Mouse (Mus musculus) C2C12 (cell line): ENCODE results near the gene Rpl9-ps6. TPM values are rescaled to one million over a fixed set of nuclear protein-coding genes. Genes with fewer than 3 reads are reported as not detected.
"Not testable (repeated sequence)": the region's sequence is repeated elsewhere in the genome, so short reads cannot be mapped to it uniquely, and the experiment has no call there.

ENCODE experiments used
- H3K27me3 ChIP-seq: one replicate; pipeline ENCODE4 v1.6.1; 2011; ENCODE audit not compliant: control insufficient read depth, insufficient read depth, insufficient read length
- H3K36me3 ChIP-seq: one replicate; pipeline ENCODE4 v1.6.1; 2011; ENCODE audit not compliant: control insufficient read depth, insufficient read depth
- H3K4me3 ChIP-seq: one replicate; pipeline ENCODE4 v1.5.1; 2011; ENCODE audit warnings: mild to moderate bottlenecking, control low read depth; ENCODE audit not compliant: poor library complexity, insufficient read depth, severe bottlenecking
- H3K79me2 ChIP-seq: one replicate; pipeline ENCODE4 v1.6.1; 2011; ENCODE audit not compliant: control insufficient read depth, insufficient read depth
- H3K79me3 ChIP-seq: one replicate; pipeline ENCODE4 v1.6.1; 2011; ENCODE audit warnings: low read depth, control low read depth
- H3ac ChIP-seq: one replicate; pipeline ENCODE3; 2011; ENCODE audit warnings: low read depth; ENCODE audit not compliant: control insufficient read depth, insufficient read length
- CEBPB ChIP-seq: IDR thresholded peaks from one replicate; pipeline ENCODE4 v1.6.1; 2011; ENCODE audit warnings: low read depth, mild to moderate bottlenecking, control low read depth, moderate library complexity
- CTCF ChIP-seq: IDR thresholded peaks from one replicate; pipeline ENCODE4 v1.5.1; 2011; ENCODE audit not compliant: control insufficient read depth, insufficient read depth, insufficient read length
- FOSL1 ChIP-seq: IDR thresholded peaks from one replicate; pipeline ENCODE4 v1.8.0; 2011; ENCODE audit warnings: mild to moderate bottlenecking, low read length; ENCODE audit not compliant: poor library complexity, insufficient read depth, severe bottlenecking
- MAX ChIP-seq: IDR thresholded peaks from one replicate; pipeline ENCODE4 v1.6.1; 2011; ENCODE audit warnings: mild to moderate bottlenecking, control low read depth
- MYOD1 ChIP-seq: IDR thresholded peaks from one replicate; pipeline ENCODE4 v1.6.1; 2011; ENCODE audit warnings: low read depth; ENCODE audit not compliant: control insufficient read depth, insufficient read length
- MYOG ChIP-seq: IDR thresholded peaks from one replicate; pipeline ENCODE4 v1.6.1; 2011; ENCODE audit not compliant: control insufficient read depth, insufficient read length; ENCODE audit errors: extremely low read depth
- USF1 ChIP-seq: IDR thresholded peaks from one replicate; pipeline ENCODE4 v1.6.1; 2011; ENCODE audit warnings: low read depth, mild to moderate bottlenecking, control low read depth, moderate library complexity
- polyA plus RNA-seq: library from polyadenylated mRNA; unstranded; fragments of >200 nt; fragmentation: generic; extraction: Trizol; gene quantifications from one replicate; pipeline ENCODE4 v1.2.1, GENCODE M21; 2012; ENCODE audit warnings: missing spikeins

Gene Rpl9-ps6
- polyA plus RNA-seq, 1 experiment: 53.1 TPM

- no peak overlapping the region for H3ac ChIP-seq
- TF ChIP-seq CEBPB: no peak
- TF ChIP-seq MYOG: no peak
- no peak for TF ChIP-seq USF1
- no peak for TF ChIP-seq FOSL1
- no peak for TF ChIP-seq MYOD1
- no peak for TF ChIP-seq MAX
- TF ChIP-seq CTCF: no peak
- no peaks in the 10 kb centered on the region for H3K27me3 ChIP-seq
Observed at GRCm38 (mm10) chr19:32489166-32489895, 23.0 kb upstream of the Rpl9-ps6 start.

DNA sequence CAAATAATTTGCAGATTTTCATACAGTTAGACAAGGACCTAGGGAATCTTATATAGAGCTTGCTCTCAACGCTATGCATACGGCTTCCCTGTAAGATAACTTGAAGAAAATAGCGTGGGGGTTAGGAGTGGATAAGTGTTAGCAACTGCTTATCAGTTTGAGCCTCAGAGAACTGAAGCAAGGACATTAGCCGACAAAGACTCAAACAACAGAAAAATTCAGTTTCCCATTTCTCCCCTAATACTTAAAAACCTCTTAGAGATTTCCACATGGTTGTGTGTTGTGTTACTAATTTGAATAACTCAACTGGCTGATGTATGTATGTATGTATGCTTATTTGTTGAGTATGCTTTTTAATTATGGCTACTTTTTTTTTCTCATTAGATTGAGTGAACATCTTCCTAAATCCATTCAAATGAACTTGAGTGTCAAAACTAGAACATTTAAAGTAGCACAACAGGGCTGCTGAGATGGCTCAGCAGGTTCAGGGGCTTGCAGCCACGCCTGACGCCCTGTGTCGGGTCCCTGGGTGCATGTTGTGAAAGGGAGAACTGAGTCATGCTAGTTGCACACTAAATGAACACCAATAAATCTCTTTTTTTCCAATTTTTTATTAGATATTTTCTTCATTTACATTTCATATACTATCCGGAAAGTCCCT, 21.3 kb upstream of the Rpl9-ps6 start:
- no peak overlapping the region for H3ac ChIP-seq
- no peak overlapping the region for H3K4me3 ChIP-seq
- H3K27me3 ChIP-seq: no peaks in the 10 kb centered on the region
- H3K79me2 ChIP-seq: peaks cover 55% of the 10 kb centered on the region
- H3K36me3 ChIP-seq: peaks cover 26% of the 10 kb centered on the region
- TF ChIP-seq MYOD1: no peak
- TF ChIP-seq FOSL1: no peak
- no peak for TF ChIP-seq MAX
- no peak for TF ChIP-seq CEBPB
- TF ChIP-seq MYOG: no peak
- no peak for TF ChIP-seq USF1
- no peak for TF ChIP-seq CTCF
- peaks cover 29% of the 10 kb centered on the region for H3K79me3 ChIP-seq

More at GRCm38 (mm10) chr19:32489166-32489895, 23.0 kb upstream of the Rpl9-ps6 start:
- Histone ChIP-seq H3K36me3 (peaks cover 35% of the 10 kb centered on the region), H3K79me2 (peaks cover 59% of the 10 kb centered on the region), H3K79me3 (peaks cover 29% of the 10 kb centered on the region), H3K4me3 (no peak overlapping the region)

DNA sequence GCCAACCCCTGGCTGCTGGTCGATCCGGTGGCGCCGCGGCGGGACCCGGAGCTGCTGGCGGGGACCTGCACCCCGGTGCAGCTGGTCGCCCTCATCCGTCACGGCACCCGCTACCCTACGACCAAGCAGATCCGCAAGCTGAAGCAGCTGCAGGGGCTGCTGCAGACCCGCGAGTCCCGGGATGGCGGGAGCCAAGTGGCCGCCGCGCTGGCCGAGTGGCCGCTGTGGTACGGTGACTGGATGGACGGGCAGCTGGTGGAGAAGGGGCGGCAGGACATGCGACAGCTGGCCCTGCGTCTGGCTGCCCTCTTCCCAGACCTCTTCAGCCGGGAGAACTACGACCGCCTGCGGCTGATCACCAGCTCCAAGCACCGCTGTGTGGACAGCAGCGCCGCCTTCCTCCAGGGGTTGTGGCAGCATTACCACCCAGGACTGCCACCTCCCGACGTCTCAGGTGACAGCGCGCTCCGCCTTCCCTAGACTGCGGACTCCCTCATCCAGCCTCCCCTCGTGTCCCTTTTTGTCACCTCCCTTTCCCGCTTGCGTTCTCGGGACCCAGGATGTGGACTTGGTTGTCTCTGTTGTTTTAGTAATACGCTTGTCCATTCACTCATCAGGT, 19.8 kb upstream of the Rpl9-ps6 start:
- Histone ChIP-seq H3K79me3 (peaks cover 24% of the 10 kb centered on the region), H3K79me2 (peaks cover 51% of the 10 kb centered on the region), H3ac (peak overlapping the region; percentile 72), H3K4me3 (peak overlapping the region; percentile 63), H3K36me3 (peaks cover 12% of the 10 kb centered on the region)
- H3K27me3 ChIP-seq: not testable (repeated sequence)
- TF ChIP-seq CTCF: peak; percentile 82

DNA sequence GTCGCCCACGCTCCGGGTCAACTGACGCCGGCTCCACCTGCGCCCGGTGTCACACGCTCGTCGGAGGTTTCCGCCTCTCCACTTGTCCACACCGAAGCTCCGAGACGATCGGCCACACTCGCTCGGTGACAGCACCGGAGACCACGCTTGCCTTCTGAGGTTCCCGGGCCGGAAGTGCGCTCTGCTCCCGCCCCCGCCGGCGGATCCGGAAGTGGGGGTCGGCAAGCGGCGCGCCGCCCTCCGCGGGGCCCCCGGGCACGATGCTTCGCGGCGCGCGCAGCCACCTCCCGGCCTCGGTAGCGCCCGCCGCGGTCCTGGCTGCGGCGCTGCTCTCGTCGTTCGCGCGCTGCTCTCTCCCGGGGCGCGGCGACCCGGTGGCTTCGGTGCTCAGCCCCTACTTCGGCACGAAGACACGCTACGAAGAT, 19.3 kb upstream of the Rpl9-ps6 start, which contains the start of gene Minpp1:
TSS of gene Minpp1 (plus strand) at position 89 of the 425 bp plus-strand sequence.
- Histone ChIP-seq H3K27me3 (no peaks in the 10 kb centered on the region), H3K79me2 (peaks cover 45% of the 10 kb centered on the region), H3K79me3 (peaks cover 24% of the 10 kb centered on the region), H3K36me3 (peaks cover 7% of the 10 kb centered on the region), H3ac (peak within 1 kb of the TSS; percentile 72), H3K4me3 (peak within 1 kb of the TSS; percentile 63)
- TF ChIP-seq MAX (peak; percentile 86), FOSL1 (no peak)

- H3K36me3 ChIP-seq: peaks cover 6% of the 10 kb centered on the region
- H3K79me3 ChIP-seq: peaks cover 24% of the 10 kb centered on the region
- H3K27me3 ChIP-seq: no peaks in the 10 kb centered on the region
- H3K4me3 ChIP-seq: peak overlapping the region; percentile 63
- H3K79me2 ChIP-seq: peaks cover 44% of the 10 kb centered on the region
- H3ac ChIP-seq: peak overlapping the region; percentile 72
- TF ChIP-seq CTCF (no peak), MYOG (no peak), MAX (no peak), CEBPB (no peak), MYOD1 (no peak), USF1 (no peak), FOSL1 (no peak)
Observed at GRCm38 (mm10) chr19:32484941-32485660, 18.7 kb upstream of the Rpl9-ps6 start.
